Mouse (Mus musculus): ENCODE results near the gene Slc2a10. TPM values are rescaled to one million over a fixed set of nuclear protein-coding genes. Genes with fewer than 3 reads are reported as not detected.
"Not testable (repeated sequence)": the region's sequence is repeated elsewhere in the genome, so short reads cannot be mapped to it uniquely, and the experiment has no call there.

Gene Slc2a10
- polyA plus RNA-seq, 1 experiment from 2014 or later: 10.4 TPM

GRCm38 (mm10) chr2:165542939-165543669 lies 39.5 kb downstream of the Slc2a10 start:
- no peak for DNase-seq (ENCODE audit: low spot score)
- no peak overlapping the region for H3K4me3 ChIP-seq (ENCODE audit: low read depth, low read length)
- no peaks in the 10 kb centered on the region for H3K9me3 ChIP-seq (ENCODE audit: control insufficient read depth, low read length)
- no peak overlapping the region for H3K9ac ChIP-seq (ENCODE audit: low read depth, low read length)
- no peaks in the 10 kb centered on the region for H3K27me3 ChIP-seq (replicated peaks; ENCODE audit: control insufficient read depth, insufficient read depth, low read length)
- WGBS: 51% methylated on average over 13 of the region's 13 CpGs
- no peak overlapping the region for H3K4me2 ChIP-seq (ENCODE audit: low read depth, low read length)
- H3K27ac ChIP-seq (replicated peaks; ENCODE audit: low read depth, low read length): no peak overlapping the region
- no peaks in the 10 kb centered on the region for H3K36me3 ChIP-seq (ENCODE audit: control insufficient read depth, insufficient read depth, low read length)
- no peak for ATAC-seq (ENCODE audit: low read depth)
- no peaks in the 10 kb centered on the region for H3K4me1 ChIP-seq (ENCODE audit: control insufficient read depth, insufficient read depth, low read length)

GRCm38 (mm10) chr2:165543670-165544016 lies 40.1 kb downstream of the Slc2a10 start:
- Histone ChIP-seq H3K27ac (replicated peaks; ENCODE audit: low read depth, low read length) (no peak overlapping the region), H3K9me3 (ENCODE audit: control insufficient read depth, low read length) (no peaks in the 10 kb centered on the region), H3K9ac (ENCODE audit: low read depth, low read length) (no peak overlapping the region), H3K27me3 (replicated peaks; ENCODE audit: control insufficient read depth, insufficient read depth, low read length) (no peaks in the 10 kb centered on the region), H3K4me3 (ENCODE audit: low read depth, low read length) (no peak overlapping the region), H3K4me1 (ENCODE audit: control insufficient read depth, insufficient read depth, low read length) (no peaks in the 10 kb centered on the region), H3K4me2 (ENCODE audit: low read depth, low read length) (no peak overlapping the region), H3K36me3 (ENCODE audit: control insufficient read depth, insufficient read depth, low read length) (no peaks in the 10 kb centered on the region)
- DNase-seq (ENCODE audit: low spot score): no peak
- 74% methylated on average over 10 of the region's 10 CpGs for WGBS
- no peak for ATAC-seq (ENCODE audit: low read depth)

- no peaks in the 10 kb centered on the region for H3K9me3 ChIP-seq (ENCODE audit: control insufficient read depth, low read length)
- no peaks in the 10 kb centered on the region for H3K36me3 ChIP-seq (ENCODE audit: control insufficient read depth, insufficient read depth, low read length)
- ATAC-seq (ENCODE audit: low read depth) (no peak), DNase-seq (ENCODE audit: low spot score) (no peak)
- H3K27me3 ChIP-seq (replicated peaks; ENCODE audit: control insufficient read depth, insufficient read depth, low read length): no peaks in the 10 kb centered on the region
- H3K4me2 ChIP-seq (ENCODE audit: low read depth, low read length): no peak overlapping the region
- 94% methylated on average over 2 of the region's 2 CpGs for WGBS
- H3K4me1 ChIP-seq (ENCODE audit: control insufficient read depth, insufficient read depth, low read length): no peaks in the 10 kb centered on the region
- H3K9ac ChIP-seq (ENCODE audit: low read depth, low read length): no peak overlapping the region
- no peak overlapping the region for H3K4me3 ChIP-seq (ENCODE audit: low read depth, low read length)
- no peak overlapping the region for H3K27ac ChIP-seq (replicated peaks; ENCODE audit: low read depth, low read length)
These were observed 42.1 kb downstream of the Slc2a10 start for GRCm38 (mm10) chr2:165545687-165546086.

- DNase-seq (ENCODE audit: low spot score) (no peak), ATAC-seq (ENCODE audit: low read depth) (no peak)
- WGBS: 18% methylated on average over 8 of the region's 8 CpGs
- no peaks in the 10 kb centered on the region for H3K4me1 ChIP-seq (ENCODE audit: control insufficient read depth, insufficient read depth, low read length)
- H3K9ac ChIP-seq (ENCODE audit: low read depth, low read length): no peak overlapping the region
- no peak overlapping the region for H3K4me3 ChIP-seq (ENCODE audit: low read depth, low read length)
- no peak overlapping the region for H3K4me2 ChIP-seq (ENCODE audit: low read depth, low read length)
- H3K36me3 ChIP-seq (ENCODE audit: control insufficient read depth, insufficient read depth, low read length): no peaks in the 10 kb centered on the region
- H3K9me3 ChIP-seq (ENCODE audit: control insufficient read depth, low read length): no peaks in the 10 kb centered on the region
- H3K27me3 ChIP-seq (replicated peaks; ENCODE audit: control insufficient read depth, insufficient read depth, low read length): no peaks in the 10 kb centered on the region
- H3K27ac ChIP-seq (replicated peaks; ENCODE audit: low read depth, low read length): no peak overlapping the region
These were observed 42.8 kb downstream of the Slc2a10 start for GRCm38 (mm10) chr2:165546341-165546740.

DNA sequence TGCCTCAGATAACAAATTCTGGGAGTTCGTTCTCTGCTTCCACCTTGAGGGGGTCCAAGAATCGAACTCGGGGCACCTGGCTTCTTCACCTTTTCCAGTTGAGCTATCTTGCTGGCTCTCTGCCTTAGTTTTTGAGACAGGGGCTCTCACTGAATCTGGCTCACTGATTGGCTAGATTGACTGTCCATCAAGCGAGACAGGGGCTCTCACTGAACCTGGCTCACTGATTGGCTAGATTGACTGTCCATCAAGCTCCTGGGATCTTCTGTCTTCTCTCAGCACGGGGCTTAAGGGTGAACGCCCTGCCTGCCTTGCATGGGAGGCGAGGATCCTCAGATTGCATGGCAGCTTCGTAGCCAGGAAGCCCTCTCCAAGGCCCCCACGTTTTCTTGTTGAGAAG lies 43.8 kb downstream of the Slc2a10 start:
- ATAC-seq (ENCODE audit: low read depth) (no peak), DNase-seq (ENCODE audit: low spot score) (peak; percentile 90)
- Histone ChIP-seq H3K4me2 (ENCODE audit: low read depth, low read length) (no peak overlapping the region), H3K4me3 (ENCODE audit: low read depth, low read length) (no peak overlapping the region), H3K27me3 (replicated peaks; ENCODE audit: control insufficient read depth, insufficient read depth, low read length) (no peaks in the 10 kb centered on the region), H3K4me1 (ENCODE audit: control insufficient read depth, insufficient read depth, low read length) (no peaks in the 10 kb centered on the region), H3K9ac (ENCODE audit: low read depth, low read length) (no peak overlapping the region), H3K36me3 (ENCODE audit: control insufficient read depth, insufficient read depth, low read length) (no peaks in the 10 kb centered on the region), H3K9me3 (ENCODE audit: control insufficient read depth, low read length) (no peaks in the 10 kb centered on the region), H3K27ac (replicated peaks; ENCODE audit: low read depth, low read length) (no peak overlapping the region)
- WGBS: 57% methylated on average over 9 of the region's 9 CpGs

GRCm38 (mm10) chr2:165548627-165549026 lies 45.0 kb downstream of the Slc2a10 start:
- no peaks in the 10 kb centered on the region for H3K4me1 ChIP-seq (ENCODE audit: control insufficient read depth, insufficient read depth, low read length)
- WGBS: 59% methylated on average over 6 of the region's 6 CpGs
- H3K27ac ChIP-seq (replicated peaks; ENCODE audit: low read depth, low read length): no peak overlapping the region
- H3K36me3 ChIP-seq (ENCODE audit: control insufficient read depth, insufficient read depth, low read length): no peaks in the 10 kb centered on the region
- no peak overlapping the region for H3K4me3 ChIP-seq (ENCODE audit: low read depth, low read length)
- DNase-seq (ENCODE audit: low spot score): no peak
- H3K27me3 ChIP-seq (replicated peaks; ENCODE audit: control insufficient read depth, insufficient read depth, low read length): no peaks in the 10 kb centered on the region
- no peak for ATAC-seq (ENCODE audit: low read depth)
- H3K9me3 ChIP-seq (ENCODE audit: control insufficient read depth, low read length): no peaks in the 10 kb centered on the region
- no peak overlapping the region for H3K4me2 ChIP-seq (ENCODE audit: low read depth, low read length)
- no peak overlapping the region for H3K9ac ChIP-seq (ENCODE audit: low read depth, low read length)

- H3K9ac ChIP-seq (ENCODE audit: low read depth, low read length); H3K4me2 ChIP-seq (ENCODE audit: low read depth, low read length); H3K27me3 ChIP-seq (replicated peaks; ENCODE audit: control insufficient read depth, insufficient read depth, low read length); DNase-seq (ENCODE audit: low spot score); ATAC-seq (ENCODE audit: low read depth); H3K36me3 ChIP-seq (ENCODE audit: control insufficient read depth, insufficient read depth, low read length); H3K4me3 ChIP-seq (ENCODE audit: low read depth, low read length); H3K9me3 ChIP-seq (ENCODE audit: control insufficient read depth, low read length); H3K4me1 ChIP-seq (ENCODE audit: control insufficient read depth, insufficient read depth, low read length); H3K27ac ChIP-seq (replicated peaks; ENCODE audit: low read depth, low read length): not testable (repeated sequence)
- 74% methylated on average over 7 of the region's 7 CpGs for WGBS
These were observed 46.8 kb downstream of the Slc2a10 start for GRCm38 (mm10) chr2:165550410-165550809.

DNA sequence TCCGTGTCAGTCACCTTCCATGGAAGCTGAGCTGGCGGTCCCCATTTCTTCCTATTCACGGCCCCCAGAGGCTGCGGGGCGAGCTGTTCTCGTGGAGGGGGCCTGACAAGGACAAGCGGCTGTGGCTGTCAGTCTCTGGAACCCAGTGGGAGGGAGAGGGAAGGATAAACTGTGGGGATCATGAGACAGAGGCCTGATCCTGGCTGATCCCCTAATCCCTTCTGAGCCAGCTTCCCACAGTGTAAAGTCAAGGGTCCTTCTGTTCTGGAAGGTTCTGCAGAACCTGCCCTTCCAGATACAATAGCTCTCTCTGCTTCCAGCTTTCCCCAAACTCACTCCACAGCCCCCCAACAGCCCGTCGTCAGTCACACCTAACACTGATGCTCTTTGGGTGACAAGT lies 50.5 kb downstream of the Slc2a10 start:
- no peak; the same call in 1 of the 2 replicates for ATAC-seq (ENCODE audit: low read depth)
- WGBS: 66% methylated on average over 9 of the region's 9 CpGs
- no peaks in the 10 kb centered on the region for H3K27me3 ChIP-seq (replicated peaks; ENCODE audit: control insufficient read depth, insufficient read depth, low read length)

DNA sequence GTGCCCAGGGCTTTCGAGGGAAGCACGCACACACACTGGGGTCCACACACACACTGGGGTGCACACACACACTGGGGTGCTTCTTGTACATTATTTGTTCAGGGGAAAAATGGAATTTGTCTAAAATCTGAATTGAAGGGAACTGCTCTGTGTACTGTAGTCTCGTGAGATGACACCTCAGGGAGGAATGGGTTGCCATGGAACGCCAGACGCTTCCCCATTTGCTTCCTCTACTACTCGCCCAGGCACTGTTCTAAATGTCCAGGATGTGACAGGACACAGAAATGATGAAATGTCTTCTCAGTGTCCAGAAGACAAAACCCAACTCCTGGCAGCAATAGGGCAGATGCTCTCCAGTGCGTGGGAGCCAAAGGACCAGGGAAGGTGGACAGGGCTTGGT lies 53.7 kb downstream of the Slc2a10 start:
- Histone ChIP-seq H3K9me3 (ENCODE audit: control insufficient read depth, low read length) (no peaks in the 10 kb centered on the region), H3K27me3 (replicated peaks; ENCODE audit: control insufficient read depth, insufficient read depth, low read length) (no peaks in the 10 kb centered on the region), H3K4me2 (ENCODE audit: low read depth, low read length) (no peak overlapping the region), H3K9ac (ENCODE audit: low read depth, low read length) (no peak overlapping the region), H3K4me3 (ENCODE audit: low read depth, low read length) (no peak overlapping the region), H3K36me3 (ENCODE audit: control insufficient read depth, insufficient read depth, low read length) (no peaks in the 10 kb centered on the region), H3K27ac (replicated peaks; ENCODE audit: low read depth, low read length) (no peak overlapping the region), H3K4me1 (ENCODE audit: control insufficient read depth, insufficient read depth, low read length) (peaks cover 4% of the 10 kb centered on the region; the same call in 1 of the 2 replicates)
- DNase-seq (ENCODE audit: low spot score) (no peak), ATAC-seq (ENCODE audit: low read depth) (no peak)
- 82% methylated on average over 7 of the region's 7 CpGs for WGBS

More for the DNA sequence above, 50.5 kb downstream of the Slc2a10 start:
- Histone ChIP-seq H3K9me3 (ENCODE audit: control insufficient read depth, low read length) (no peaks in the 10 kb centered on the region), H3K4me1 (ENCODE audit: control insufficient read depth, insufficient read depth, low read length) (no peaks in the 10 kb centered on the region), H3K4me2 (ENCODE audit: low read depth, low read length) (no peak overlapping the region), H3K4me3 (ENCODE audit: low read depth, low read length) (no peak overlapping the region), H3K27ac (replicated peaks; ENCODE audit: low read depth, low read length) (no peak overlapping the region), H3K36me3 (ENCODE audit: control insufficient read depth, insufficient read depth, low read length) (no peaks in the 10 kb centered on the region), H3K9ac (ENCODE audit: low read depth, low read length) (no peak overlapping the region)
- no peak for DNase-seq (ENCODE audit: low spot score)
